Mouse (Mus musculus) ovary, adult 18-20 months (tissue): ENCODE data around the gene Cpa4.

Experiments used
- DNase-seq: peaks from one replicate; pipeline ENCODE4 v3.0.0; 2022; ENCODE audit warnings: low spot score, mixed read lengths

The Cpa4 gene

DNA sequence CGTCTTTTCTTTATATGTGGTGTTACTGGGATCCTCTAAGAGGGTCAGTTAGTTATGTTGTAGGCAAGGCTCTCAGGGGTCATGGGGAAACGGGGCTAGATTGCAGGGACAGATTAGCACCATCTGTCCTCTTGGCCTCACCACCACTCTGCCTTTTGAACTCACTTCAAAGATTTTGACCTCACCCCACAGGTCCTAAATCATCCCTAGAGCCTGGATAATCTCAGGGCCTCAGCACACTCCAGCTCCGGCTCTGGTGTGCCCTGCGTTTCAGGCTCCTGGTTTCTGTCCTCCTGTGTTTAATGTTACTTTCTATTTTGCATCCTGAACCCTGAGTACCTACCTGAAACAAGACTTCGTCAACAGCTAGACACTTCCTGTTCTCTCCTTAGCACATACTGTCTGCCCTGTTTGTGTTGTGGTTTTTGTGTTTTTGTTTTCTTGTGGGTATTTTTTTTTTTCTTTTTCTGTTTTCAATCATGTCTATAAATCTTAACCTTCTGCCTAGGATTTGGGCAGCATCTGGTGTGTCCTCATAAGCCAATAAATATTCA, 23.8 kb downstream of the Cpa4 start:
- DNase-seq = no peak

DNA sequence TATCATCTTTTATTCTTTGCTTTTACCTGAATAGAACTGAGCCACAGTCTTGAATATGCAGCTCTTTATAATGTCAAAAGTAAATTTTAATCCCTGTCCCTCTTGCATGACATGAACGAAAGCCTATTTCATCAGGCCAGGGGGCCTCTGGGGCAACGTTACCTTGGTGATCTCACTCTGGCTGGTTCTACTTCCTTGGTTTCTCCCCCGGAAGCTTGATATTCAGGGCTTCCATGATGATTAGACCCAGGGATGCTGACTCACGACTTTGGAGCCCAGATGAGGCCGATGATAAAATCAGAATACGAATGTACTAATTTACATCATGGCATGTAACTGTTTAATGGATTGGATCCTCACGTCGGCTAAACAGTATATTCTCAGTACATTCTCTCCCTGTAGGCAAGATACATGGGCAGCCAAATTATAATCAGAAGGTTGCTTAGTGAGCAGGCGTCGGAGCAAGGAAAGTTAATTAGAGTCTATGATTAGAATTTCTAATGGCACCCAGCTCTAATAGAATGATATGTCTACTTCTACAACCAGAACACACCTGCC, 24.3 kb downstream of the Cpa4 start:
- DNase-seq = no peak

DNA sequence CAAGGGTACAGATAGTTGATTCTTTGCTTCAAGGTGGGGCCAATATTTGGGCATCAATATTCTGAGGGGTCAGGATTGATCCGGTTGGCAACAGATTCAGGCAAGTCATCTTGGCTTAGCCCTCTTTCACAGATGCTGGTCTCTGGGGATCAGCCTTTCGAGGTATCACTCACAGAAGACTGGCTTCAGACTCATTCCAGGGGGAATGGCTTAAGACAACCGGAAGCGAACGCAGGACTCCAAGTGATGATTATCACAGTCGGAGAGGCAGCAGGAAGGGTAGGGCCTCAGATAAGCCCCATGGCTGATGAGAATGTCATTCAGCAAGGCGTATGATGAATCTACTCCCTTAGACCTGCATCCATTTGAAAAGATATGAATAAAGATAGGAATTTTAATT, 26.2 kb downstream of the Cpa4 start:
- no peak for DNase-seq

DNA sequence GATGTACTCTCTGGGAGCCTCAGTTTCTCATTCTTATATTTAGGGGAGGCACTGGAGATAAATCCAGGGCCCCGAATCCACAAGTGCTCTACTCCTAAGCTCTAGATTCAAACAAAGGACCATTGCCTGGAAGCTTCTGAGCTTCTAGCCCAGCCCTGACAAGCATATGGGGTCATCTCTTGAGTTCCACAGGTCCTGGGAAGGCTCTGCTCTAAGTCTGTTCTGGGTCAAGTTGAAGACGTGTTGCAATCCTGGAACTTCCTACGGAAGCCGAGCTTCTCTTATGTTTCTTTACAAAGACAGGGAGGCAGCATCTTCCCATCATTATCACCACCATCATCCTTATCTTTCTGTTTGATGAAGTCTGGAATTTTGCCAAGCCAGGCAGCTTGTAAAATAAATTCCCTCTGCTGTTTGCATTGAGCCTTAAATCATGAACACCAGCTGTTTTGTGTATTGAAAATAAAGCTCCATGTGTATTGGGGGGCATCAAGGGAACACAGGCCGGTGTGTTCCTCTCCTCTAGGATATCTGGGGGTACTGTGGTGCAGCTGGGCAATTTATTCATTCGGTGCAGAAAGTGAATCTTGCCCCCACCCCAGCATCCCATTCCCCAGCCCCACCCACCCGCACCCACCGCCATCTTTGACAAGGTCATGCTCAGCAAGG, 28.2 kb downstream of the Cpa4 start:
- no peak for DNase-seq

DNA sequence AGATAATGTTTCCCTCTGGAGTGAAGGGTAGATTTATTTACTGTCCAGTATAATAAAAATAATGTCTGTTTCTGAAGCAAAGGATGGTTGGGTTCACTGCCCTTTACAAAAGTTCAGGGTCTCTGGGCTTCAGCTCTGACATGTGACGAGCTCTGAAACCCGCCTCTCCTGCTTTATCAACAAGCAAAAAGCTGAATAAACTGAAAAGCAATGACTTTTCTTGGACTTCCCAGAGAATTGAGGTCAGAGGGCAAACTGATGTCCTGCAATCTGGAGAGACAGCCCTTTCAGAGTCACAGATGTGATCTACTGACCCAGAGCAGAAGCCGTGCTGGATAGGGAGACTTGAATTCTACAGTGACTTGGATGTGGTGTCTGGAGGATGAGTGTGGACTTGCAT, 31.9 kb downstream of the Cpa4 start:
- no peak for DNase-seq

DNA sequence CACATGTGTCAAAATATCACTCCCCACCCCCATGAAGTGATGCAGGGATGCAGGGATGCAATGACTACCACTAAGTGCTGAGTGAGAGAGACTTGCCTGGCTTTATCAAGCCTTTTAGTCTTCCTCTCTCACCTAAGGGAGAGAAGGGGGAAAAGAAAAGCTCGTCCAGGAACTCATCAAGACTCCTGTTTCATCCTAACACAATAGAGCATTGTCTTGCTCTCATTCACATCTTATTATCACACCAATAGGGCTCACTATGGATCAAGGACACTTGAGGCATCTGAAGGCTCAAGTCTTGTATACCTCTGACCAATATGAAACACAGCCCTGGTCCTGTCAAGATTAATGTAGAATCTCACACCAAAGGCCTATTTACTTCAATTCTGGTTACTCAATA, 32.8 kb downstream of the Cpa4 start:
- no peak for DNase-seq

DNA sequence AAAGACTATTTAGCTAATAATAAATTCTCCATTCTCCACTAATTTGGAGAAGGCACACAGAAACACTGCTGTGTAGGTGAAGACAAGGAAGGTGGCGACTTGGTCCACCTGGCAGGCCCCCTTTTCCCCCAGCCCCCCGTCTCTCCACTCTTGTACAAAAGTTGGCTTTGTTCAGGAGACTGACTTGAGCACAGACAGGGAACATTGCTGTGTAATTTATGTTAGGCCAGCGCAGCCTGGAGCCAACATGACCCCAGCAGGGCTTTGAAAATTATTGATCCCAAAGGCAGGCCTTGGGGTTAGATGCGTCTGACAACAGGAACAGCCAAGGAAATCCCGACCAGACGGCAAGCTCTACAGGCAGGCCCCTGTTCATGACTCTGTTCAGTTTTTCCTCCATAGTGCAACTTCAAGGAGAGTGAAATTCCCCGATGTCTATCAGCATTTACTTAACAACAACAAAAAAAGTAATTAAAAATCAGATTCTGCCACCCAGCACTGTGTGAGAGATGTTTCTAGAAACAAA, 36.2 kb downstream of the Cpa4 start:
- DNase-seq = no peak

DNA sequence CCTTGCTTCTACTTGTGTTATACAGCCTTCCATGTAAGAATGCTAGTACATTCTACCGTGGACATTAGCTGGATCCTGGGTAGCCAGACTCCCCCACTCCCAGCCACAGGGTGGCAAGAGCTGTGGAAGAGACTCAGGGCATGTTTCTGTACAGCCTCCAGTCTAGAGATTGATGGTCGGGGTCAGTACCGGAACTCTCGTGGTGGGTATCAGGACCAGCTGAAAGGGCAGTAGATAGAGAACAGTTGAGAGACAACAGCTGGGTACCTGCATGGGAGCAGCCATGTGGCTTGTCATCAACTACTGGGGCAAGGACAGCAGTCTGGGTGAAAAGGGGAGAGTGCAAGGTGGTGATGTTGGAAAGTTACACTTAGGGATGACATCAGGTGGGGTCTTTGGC, 36.9 kb downstream of the Cpa4 start:
- no peak for DNase-seq

DNA sequence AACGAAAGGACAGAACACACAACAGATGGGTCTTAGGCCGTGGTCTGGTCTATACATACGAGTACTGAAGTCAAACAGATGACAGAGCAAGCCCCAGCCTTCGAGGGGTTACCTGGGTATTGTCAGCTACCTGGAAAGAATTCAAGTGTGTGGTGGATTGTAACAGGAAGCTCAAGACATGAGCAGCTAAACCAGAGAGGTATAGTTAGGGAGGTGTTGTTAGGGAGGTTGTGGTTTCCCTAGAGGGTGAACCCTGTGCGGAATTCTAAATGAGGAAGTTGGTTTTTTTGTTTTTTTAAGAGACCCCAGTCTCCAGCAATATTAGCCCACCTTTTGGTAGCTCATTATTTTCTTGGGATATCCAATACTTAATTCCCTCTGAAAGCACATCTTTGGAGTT, 37.5 kb downstream of the Cpa4 start:
- DNase-seq = no peak

DNA sequence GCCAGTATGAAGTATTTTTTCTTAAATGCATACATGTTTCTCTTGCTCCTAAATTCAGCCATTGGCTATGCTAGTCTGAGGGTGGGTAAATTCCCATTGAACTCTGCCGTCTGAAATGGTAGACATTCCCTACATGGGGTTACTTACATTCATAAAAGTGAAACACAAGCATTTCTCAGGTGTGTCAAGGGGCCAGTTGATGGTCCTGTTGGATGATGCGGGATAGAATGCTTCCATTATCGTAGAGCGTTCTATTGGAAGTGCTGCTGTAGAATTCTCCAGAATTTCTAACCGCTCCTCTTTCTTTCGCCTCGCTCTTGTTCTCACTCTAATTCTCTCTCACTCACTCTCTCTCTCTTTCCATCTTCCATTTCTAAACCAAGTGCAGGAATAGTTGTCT, 42.5 kb downstream of the Cpa4 start, which contains the start of gene Cpa5:
Gene Cpa5, plus strand, starts transcription at position 301 of the 400 bp plus-strand sequence.
- no peak for DNase-seq

DNA sequence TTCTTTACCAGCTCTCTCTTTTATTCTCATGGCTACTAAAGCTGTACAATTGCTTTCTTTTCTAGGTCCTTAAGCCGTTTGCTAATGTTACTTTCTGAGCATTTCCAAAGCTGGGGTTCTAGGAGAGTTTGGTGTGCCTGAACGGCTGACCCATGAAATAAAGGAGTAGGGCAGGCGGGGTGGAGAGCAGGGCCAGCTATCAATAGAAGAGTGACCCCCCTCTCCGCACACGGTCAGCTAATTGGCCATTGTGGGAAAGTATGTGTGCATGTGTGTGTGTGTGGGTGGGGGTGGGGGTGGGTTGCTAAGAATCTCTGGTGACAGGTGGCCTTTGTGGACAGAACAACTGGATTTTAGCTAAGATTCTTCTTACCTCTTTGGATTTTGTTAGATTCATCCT, 43.0 kb downstream of the Cpa4 start:
- no peak for DNase-seq

DNA sequence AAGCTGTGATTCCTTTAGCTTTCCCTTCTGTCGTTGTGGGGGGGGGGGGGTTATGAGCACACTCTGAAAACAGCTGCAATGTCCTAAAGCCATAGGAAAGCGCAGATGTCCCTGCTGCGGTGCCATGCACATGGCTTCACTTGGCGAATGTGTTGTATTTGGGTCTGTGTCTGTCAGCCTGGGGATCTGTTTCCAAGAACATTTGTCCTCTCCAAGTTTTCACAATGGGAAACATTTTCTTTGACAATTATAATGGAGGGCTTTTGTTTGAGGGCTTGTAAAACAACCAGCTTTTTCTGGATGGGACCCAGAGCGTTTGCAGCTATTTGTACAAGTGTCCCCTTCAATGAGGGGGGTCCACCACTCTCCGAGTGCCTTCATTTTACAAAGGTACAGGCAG, 46.1 kb downstream of the Cpa4 start:
- no peak for DNase-seq

DNA sequence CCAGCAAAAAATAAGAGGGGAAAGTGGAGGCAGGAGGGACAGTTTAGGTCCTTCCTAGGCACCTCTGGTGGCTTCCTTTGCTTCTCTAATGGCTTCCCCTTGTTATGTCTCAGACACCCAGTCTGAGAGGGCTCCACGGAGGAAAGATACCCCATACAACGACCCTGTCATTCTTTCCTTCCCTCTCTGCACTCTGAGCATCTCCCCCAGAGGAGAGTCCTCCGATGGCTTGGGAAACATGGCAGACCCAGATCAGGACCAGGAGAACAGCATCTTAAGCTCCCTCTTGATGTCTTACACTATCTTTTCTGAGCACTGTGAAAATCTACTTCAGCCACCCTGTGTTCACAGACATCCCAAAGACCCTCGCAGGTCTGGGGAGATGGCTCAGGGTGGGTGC, 47.6 kb downstream of the Cpa4 start:
- no peak for DNase-seq

DNA sequence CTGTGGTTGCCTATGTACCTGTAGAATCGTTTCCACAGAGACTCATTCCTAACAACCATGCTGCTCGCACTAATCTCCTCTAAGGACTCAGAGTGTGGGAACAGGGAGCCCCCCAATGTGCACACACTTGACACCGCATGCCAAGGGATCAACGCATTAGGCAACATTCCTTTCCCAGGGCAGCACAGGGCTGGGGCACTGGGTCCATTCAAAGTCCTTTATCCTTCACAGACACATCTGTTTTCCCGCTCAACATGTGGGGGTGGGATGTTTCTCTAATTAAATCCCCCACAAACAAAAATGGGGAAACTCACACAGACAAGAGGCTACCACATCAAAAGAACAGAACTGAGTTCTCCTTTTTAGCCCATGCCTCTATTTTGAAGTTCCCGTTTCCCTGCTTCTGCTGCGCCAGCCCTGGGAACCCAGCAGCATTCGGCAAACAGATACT, 48.3 kb downstream of the Cpa4 start:
- no peak for DNase-seq

DNA sequence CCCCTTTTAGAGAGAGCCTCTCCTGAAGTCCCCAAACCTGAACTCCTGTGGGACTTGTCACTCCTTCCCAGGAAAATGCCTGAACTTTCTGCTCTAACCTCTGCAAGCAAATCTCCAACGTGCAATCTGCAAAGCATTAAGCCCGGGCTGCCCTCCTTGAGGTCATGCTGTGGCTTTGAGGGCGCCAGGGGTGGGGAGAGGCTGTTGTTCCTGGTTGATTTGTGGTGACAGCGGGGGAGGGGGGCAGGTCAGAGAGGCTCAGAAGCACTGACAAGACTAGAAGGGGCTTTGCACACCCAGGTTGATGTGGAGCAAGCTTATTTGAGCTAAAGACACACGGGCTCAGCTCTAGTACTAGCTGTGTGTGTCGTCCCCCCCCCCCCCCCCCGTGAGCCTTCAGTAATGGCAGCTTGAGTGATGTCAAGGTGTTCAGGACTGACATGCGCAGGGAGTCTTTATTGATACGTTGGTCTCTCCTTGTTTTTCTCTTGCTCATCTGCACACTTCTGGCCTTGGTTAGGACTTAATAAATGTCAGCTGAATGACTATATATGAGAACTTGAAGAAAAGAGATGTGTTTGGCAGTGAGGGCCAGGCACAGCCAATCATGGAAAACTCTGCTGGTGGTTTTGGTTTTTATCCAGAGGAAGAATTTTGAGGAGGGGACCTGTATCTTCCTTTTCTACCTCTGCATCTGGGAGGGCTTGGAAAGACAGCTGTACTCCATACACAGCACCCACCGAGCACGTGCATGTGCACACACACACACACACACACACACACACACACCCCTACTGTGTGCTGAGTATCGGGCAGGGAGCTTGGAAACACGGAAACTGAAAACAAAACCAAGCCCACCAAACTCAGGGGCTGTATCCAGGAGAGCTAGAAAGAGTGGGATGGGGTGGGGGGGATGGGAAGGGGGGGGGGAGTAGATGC, 49.1 kb downstream of the Cpa4 start:
- DNase-seq = no peak

DNA sequence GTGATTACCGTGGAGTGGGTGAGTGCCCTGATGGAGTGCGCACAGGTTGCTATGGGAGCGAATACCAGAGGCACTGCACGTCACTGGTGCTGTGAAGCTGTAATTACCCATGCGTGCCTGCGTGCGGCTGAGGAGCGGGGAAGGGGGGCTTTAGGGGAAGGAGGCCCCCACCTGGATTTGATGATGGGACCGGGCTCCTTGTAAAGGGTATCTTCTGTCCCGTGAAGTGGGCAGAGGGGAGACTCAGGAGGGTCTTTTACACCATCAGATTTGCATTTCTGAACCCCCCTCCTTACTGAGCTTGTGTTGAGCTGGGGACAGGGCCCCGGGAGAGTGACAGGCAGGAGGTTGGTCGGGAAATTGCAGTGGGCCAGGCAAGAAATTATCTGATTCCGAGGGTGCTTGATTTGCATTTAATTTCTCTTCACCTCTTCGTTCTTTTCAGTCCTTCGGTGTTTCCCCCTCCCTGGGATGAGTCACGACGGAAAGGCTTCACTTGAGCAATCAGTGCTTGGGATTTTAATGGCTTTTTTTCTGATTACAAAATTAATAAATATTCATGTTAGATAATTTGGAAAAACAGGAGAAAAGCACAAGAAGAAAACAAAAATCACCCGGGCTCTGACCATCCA, 49.9 kb downstream of the Cpa4 start:
- DNase-seq = no peak

DNA sequence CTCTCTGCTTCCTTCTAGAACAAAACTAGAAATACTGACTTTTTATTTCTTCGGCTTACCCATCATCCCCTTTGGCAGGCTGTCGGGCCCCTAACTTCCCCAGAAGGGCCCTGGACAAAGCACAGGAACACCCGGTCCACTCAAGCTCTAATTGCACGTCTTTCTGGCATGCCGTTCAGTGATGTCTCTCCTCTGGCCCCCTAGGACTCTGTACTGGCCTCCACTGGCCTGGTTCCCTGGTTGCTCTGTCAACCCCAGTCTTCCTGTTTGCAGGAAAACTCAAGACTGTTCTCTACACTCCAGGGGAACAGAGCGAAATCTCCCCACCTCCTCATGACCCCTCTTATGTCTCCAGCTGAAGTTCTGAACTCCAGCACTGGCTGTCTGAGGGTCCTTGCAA, 50.6 kb downstream of the Cpa4 start:
- DNase-seq = no peak

DNA sequence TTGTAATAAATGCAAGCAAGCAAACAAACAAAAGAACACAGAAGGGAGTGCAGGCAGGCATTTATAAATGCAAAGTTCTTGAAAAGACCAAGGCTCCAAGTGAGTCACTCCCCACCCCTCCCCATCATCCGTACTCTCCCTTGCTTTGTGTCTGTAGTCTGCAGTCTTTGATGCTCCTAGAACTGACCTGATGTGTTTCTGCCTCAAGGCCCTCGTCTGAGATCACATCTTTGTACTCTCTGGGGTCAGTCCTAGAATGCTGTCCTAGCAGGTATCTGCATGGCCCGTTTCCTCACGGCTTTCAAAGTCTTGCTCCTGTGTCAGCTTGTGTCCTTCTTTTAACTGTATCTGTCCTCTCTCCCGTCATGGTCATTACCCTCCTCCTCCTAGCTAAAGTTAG, 51.4 kb downstream of the Cpa4 start:
- no peak for DNase-seq

DNA sequence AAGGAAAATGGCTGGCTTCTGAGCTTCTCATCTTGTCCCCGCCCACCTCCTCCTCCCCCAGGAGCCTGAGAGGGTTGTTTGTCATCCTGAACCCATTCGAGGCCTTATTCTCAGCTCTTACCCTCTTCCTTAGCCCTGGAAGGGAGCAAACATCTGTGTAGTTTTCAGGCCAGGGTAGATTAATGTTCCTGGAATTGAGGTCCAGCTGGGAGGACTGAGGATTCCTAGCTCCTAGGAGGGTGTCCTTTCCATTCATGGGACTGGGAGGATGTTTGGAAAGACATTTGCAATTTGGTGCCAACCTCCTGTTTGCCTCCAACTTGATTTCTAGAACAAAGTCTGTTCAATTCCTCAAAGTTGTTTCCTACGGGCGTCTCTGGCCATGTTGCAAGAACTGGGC, 52.4 kb downstream of the Cpa4 start:
- no peak for DNase-seq

DNA sequence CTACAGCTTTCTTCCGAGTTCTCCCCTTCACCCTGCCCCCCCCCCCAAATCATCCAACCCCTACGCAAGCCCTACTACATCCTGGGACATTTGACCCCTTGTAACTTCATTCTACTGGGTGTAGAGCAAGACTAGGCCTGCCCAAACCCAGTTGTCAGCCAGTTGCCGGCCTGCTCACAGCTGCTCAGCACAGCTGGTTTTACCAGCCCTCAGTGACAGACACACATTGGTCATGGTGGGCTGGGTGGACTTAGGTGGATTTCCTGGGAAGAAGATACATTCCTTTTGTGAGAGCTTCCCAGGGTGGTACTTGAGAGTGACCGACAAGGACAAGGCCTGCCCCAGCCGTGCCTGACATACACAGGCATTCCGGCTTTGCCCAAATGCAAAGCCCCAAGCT, 52.8 kb downstream of the Cpa4 start:
- no peak for DNase-seq

DNA sequence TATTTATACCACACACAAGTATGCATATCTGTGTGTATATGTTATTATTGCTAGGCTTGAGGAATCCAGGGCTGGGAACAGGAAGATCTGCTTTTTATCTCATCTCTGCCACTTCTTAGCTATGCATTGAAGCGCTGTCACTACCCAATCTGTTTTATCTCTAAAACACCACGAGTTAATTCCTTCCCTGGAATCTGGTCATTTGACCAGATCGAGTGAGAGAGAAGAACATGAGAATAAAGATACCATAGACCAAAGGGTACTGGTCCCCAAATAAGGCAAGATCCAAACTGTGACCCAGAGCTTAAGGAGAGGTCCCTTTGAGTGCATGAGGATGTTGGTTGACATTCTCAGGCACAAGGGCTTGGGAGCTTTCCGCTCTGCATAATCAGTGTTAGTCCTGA, 53.8 kb downstream of the Cpa4 start:
- DNase-seq = no peak

DNA sequence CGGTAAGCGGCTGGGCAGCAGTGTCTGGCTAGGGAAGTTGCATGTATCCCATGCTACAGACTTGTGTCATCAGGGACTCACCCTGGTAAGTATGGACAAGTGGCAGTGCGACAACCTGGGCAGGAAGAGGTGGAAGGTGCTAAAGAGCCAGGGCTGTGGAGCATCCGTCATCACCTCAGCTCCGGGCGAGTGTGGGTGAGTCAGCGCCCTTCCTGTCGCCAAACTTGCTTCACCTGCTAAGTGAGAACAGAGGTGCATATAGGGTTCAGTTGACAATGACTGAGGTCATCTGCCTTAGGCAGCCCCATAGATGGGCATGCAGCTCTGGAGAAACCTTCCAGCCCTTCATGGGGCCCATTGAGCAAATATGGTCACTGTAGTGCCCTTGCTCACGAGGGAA, 56.6 kb downstream of the Cpa4 start:
- DNase-seq = no peak
